10 mouse cellular contexts compared by ENCODE assay signal in the genomic region with DNA sequence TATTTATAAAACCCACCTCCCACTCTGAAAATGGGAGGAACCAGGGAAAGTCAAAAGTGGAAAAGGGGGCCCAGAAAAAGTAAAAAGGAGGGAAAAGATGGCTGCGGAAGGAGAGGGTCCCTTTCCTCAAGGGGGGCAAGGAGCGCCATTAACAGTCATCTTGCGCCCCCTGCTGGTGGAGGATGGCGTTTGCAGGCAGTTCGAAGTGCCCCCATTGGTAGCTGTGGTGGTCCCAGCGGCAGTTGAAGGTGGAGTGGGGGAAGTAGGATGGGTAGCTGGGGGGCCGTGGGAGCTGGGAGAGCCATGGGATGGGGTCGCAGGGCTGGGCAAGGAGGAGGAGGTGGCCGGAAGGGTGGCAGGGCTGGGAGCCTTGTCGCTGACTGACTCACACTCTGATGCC. TPM values are rescaled to one million over a fixed set of nuclear protein-coding genes. Genes with fewer than 3 reads are reported as not detected.
A peak's percentile ranks its signal among the peaks of the same experiment; 100 is the strongest.
DNase-seq lines count a peak whose midpoint lies in the region; ATAC-seq lines count a peak whose summit lies in the region.
"Had no signal": no experiment of that assay in that cellular context is flagged by ENCODE, and none has a peak within 500 bp of the region (broad histone marks: within the 10 kb centered on the region; RNA-seq: fewer than 3 reads in every experiment).

No protein-coding gene starts in this region.

- H3K27me3 ChIP-seq in liver, embryonic 12.5 days (replicated peaks), result peaks cover 23% of the 10 kb centered on the region
- H3K27me3 ChIP-seq in midbrain, embryonic 13.5 days, result 0 out of 2 replicates have a peak, but pooled peaks cover 3% of the 10 kb centered on the region
- H3K27me3 ChIP-seq: hindbrain, embryonic 15.5 days had no signal

- H3K36me3 ChIP-seq in liver, embryonic 12.5 days, result peaks cover 23% of the 10 kb centered on the region
- H3K36me3 ChIP-seq in midbrain, embryonic 13.5 days, result peaks cover 47% of the 10 kb centered on the region

- H3K9ac ChIP-seq in liver, embryonic 12.5 days, result no peak overlapping the region
- no peak overlapping the region for H3K9ac ChIP-seq in midbrain, embryonic 13.5 days (replicated peaks)
- H3K9ac ChIP-seq: hindbrain, embryonic 15.5 days had no signal

- no peak overlapping the region for H3K4me2 ChIP-seq in liver, embryonic 12.5 days
- no peak overlapping the region for H3K4me2 ChIP-seq in midbrain, embryonic 13.5 days (replicated peaks)
- H3K4me2 ChIP-seq: hindbrain, embryonic 15.5 days had no signal

- WGBS in liver, embryonic 12.5 days (ENCODE audit: insufficient replicate concordance), result 24% methylated on average over 10 of the region's 10 CpGs
- 27% methylated on average over 10 of the region's 10 CpGs for WGBS in midbrain, embryonic 13.5 days

- H3K4me1 ChIP-seq in liver, embryonic 12.5 days, result peaks cover 26% of the 10 kb centered on the region
- peaks cover 34% of the 10 kb centered on the region for H3K4me1 ChIP-seq in midbrain, embryonic 13.5 days (replicated peaks)

- H3K9me3 ChIP-seq in liver, embryonic 12.5 days (replicated peaks), result no peaks in the 10 kb centered on the region
- H3K9me3 ChIP-seq in midbrain, embryonic 13.5 days, result no peaks in the 10 kb centered on the region
- H3K9me3 ChIP-seq: hindbrain, embryonic 15.5 days had no signal

- peak; percentile 65 for DNase-seq in cerebellum, adult 9-11 months
- DNase-seq in cerebellum, adult 8-10 months, result no peak
- DNase-seq in liver, result peak; percentile 64
- DNase-seq in c-Kit-negative CD71-positive TER-119-positive erythroid progenitor cells, embryonic 14.5 days (ENCODE audit: low read depth, low spot score), result peak; percentile 24
- DNase-seq in heart, postnatal 4 days, result peak; percentile 82
- peak; percentile 82 for DNase-seq in thymus, postnatal 25 days

- no peak overlapping the region for H3K4me3 ChIP-seq in liver, embryonic 12.5 days
- H3K4me3 ChIP-seq in midbrain, embryonic 13.5 days (replicated peaks), result no peak overlapping the region
- H3K4me3 ChIP-seq: hindbrain, embryonic 15.5 days; myocyte had no signal

- H3K27ac ChIP-seq in liver, embryonic 12.5 days, result no peak overlapping the region
- no peak overlapping the region for H3K27ac ChIP-seq in midbrain, embryonic 13.5 days
- H3K27ac ChIP-seq: hindbrain, embryonic 15.5 days had no signal

- no peak for ATAC-seq in liver, embryonic 12.5 days
- 0 out of 2 replicates have a peak, but pooled peaks have one; percentile 7 for ATAC-seq in midbrain, embryonic 13.5 days

RNA-seq across cellular contexts. Expression of gene Cisd3, which starts 4.2 kb away (rescaled TPM):
- 12.6 and 14.7 TPM in 2 replicates for polyA plus RNA-seq in liver, embryonic 12.5 days (2016; fragmentation: Nextera tagmentation; extraction: Ambion mirVana)
- total RNA-seq in heart, postnatal 4 days (2021), result 10 to 100 TPM; 96.7 to 98.0 TPM
- polyA plus RNA-seq in midbrain, embryonic 13.5 days (2015; fragmentation: Nextera tagmentation; extraction: Ambion mirVana), result 14.4 and 16.1 TPM in 2 replicates

RNA-seq across cellular contexts. Expression of gene Pcgf2, which starts 10.4 kb away (rescaled TPM):
- polyA plus RNA-seq in liver, embryonic 12.5 days (2016; fragmentation: Nextera tagmentation; extraction: Ambion mirVana), result 5.0 and 5.1 TPM in 2 replicates
- total RNA-seq in heart, postnatal 4 days (2021), result 10 to 100 TPM; 31.3 to 31.8 TPM
- 23.6 and 25.3 TPM in 2 replicates for polyA plus RNA-seq in midbrain, embryonic 13.5 days (2015; fragmentation: Nextera tagmentation; extraction: Ambion mirVana)

RNA-seq across cellular contexts. Expression of gene Psmb3, which starts 13.3 kb away (rescaled TPM):
- 364 and 370 TPM in 2 replicates for polyA plus RNA-seq in liver, embryonic 12.5 days (2016; fragmentation: Nextera tagmentation; extraction: Ambion mirVana)
- 100 to 1,000 TPM; 186 to 196 TPM for total RNA-seq in heart, postnatal 4 days (2021)
- polyA plus RNA-seq in midbrain, embryonic 13.5 days (2015; fragmentation: Nextera tagmentation; extraction: Ambion mirVana), result 503 and 505 TPM in 2 replicates

RNA-seq across cellular contexts. Expression of gene Mllt6, which starts 26.6 kb away (rescaled TPM):
- polyA plus RNA-seq in liver, embryonic 12.5 days (2016; fragmentation: Nextera tagmentation; extraction: Ambion mirVana), result 0.32 and 0.33 TPM in 2 replicates
- total RNA-seq in heart, postnatal 4 days (2021), result 10 to 100 TPM; 50.2 to 51.1 TPM
- polyA plus RNA-seq in midbrain, embryonic 13.5 days (2015; fragmentation: Nextera tagmentation; extraction: Ambion mirVana), result 3.1 and 3.9 TPM in 2 replicates

RNA-seq across cellular contexts. Expression of gene Pip4k2b, which starts 54.6 kb away (rescaled TPM):
- 0.92 and 1.1 TPM in 2 replicates for polyA plus RNA-seq in liver, embryonic 12.5 days (2016; fragmentation: Nextera tagmentation; extraction: Ambion mirVana)
- 10 to 100 TPM; 19.8 to 21.5 TPM for total RNA-seq in heart, postnatal 4 days (2021)
- 3.7 and 4.0 TPM in 2 replicates for polyA plus RNA-seq in midbrain, embryonic 13.5 days (2015; fragmentation: Nextera tagmentation; extraction: Ambion mirVana)
